Mouse (Mus musculus) layer of hippocampus, adult 8-10 months (tissue): Measurements from ENCODE around the gene Smc1b. TPM values are rescaled to one million over a fixed set of nuclear protein-coding genes. Genes with fewer than 3 reads are reported as not detected.
A peak's percentile ranks its signal among the peaks of the same experiment; 100 is the strongest.
"Not testable (repeated sequence)": the region's sequence is repeated elsewhere in the genome, so short reads cannot be mapped to it uniquely, and the experiment has no call there.

Experiments used
- DNase-seq, 2 experiments: peaks; one replicate each; pipeline ENCODE4 v3.0.0; 2022; ENCODE audit warnings: low spot score in 2 of 2
- total RNA-seq, 4 experiments: library from RNA; stranded (reverse); gene quantifications; 2 replicates each; pipeline ENCODE4 v1.2.4; 2022

Gene Smc1b
- total RNA-seq, 4 experiments from 2014 or later = 0.10 to 0.43 TPM; not detected in 2

GRCm38 (mm10) chr15:85135143-85135542, 3.4 kb upstream of the Smc1b start:
- DNase-seq = no peak

- no peak for DNase-seq
Observed at GRCm38 (mm10) chr15:85132193-85132520, 393 bp upstream of the Smc1b start.

GRCm38 (mm10) chr15:85085641-85086040, 46.1 kb downstream of the Smc1b start:
- DNase-seq = peak in 1 of 2 experiments; percentile 6

DNA sequence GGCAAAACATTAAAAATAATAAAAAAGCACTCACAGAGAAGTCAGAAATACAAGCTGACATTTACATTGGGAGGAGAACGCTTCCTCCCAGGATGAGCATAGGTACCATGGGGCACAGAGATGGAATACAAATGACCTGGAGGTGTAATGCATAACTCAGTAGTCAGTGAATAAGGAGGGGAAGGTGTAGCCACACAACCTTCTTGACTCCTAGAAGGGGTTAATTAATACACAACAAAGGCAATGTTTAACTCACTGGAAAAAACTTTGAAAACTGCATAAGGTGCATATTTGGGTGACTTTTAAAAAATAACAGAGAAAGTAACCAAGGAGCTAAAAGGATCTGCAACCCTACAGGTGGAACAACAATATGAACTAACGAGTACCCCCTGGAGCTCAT, 59.1 kb downstream of the Smc1b start:
- DNase-seq = no peak

DNA sequence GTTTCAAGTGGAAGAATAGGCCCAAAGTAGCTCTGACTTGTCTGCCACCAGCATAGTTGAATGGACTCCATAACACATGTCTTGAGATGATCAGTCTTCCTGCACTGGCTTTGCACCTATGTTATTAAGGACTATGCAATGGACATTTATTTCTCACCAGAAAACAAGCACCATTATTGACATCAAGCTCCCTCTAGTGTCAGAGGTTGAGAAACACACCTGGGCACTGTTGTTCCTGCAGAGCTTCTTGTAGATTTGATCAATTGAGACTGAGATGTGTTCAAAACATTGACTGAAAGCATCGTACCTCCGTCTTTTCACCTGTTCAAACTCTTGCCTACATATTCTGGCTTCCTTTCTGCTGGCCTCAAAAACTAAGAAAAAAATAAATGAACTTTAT, 61.2 kb downstream of the Smc1b start:
- DNase-seq = peak; percentile 12 to 50

DNA sequence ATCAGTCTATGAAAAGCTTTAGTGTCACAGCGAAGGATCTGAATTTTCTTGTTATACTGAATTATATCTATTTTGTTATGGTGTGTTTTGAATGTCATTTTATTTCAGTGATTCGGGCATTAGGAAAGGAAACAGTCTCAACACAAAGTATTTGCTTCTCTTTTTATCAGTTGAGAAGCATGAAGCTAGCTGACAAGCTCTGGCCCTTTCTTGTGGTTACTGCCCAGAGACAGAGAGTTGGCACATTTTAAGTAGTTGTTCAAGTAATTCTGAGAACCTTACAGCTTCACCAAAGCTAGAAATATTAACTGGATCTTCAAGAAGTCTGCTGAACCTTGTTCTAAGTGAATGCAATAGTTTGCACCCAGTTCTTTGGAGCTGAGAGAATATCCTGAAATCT, 68.3 kb downstream of the Smc1b start:
- no peak for DNase-seq

GRCm38 (mm10) chr15:85055186-85055585, 76.6 kb downstream of the Smc1b start:
- no peak for DNase-seq

GRCm38 (mm10) chr15:85054098-85054497, 77.7 kb downstream of the Smc1b start:
- no peak for DNase-seq

- no peak for DNase-seq
Observed at GRCm38 (mm10) chr15:85049758-85050157, 82.0 kb downstream of the Smc1b start.

DNA sequence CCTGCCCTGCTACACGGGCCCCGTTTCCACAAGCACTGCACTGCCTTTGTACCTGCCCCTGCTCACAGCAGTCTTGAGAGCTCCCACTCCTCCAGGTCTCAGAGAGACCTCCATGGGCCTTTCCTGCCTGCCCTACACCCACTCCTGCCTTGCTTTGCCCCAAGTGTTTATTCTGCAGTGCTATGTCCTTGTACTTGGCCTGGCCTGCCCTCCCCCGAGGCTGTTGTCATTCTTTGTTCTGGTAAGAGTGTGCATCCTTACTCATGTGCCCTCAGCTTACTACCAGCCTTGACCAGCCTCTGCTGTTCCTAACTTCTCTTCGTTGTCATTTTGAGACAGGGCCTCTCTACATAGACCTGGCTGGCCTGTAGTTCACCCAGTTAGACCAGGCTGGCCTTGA, 83.9 kb downstream of the Smc1b start:
- no peak for DNase-seq

DNA sequence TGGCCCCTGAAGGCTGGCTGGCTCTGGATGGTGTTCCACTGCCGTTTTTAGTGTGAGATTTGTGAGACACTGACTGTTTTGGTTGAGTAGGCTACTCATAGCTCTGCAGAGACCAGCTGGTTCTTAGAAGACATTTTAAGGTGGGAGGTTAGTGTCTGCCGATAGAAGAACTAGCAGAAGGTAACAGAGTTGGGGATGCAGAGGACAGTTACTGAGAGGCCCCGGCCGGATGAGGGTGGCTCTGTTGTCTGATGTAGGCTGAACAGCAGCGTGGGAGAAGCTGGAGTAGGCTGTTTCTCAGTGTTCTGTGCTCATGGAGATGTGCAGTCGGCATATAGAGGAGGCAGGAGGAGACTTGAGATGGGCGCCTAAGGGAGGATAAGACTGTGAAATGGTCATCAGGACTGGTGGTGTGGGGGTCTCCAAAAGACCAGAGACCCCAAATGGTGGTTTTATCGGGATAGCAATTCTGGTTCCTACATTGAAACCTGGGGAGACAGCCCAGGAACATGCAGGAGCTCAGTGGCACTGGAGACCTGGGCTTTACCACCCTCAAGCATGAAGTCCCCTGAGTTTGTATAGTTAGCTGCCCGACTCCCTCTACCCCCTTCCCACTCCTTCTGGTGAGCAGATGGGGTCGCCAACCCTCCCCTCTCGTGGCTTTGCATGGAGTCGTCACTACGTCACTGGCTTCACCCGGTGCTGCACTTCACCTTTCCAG, 85.4 kb downstream of the Smc1b start:
- no peak for DNase-seq

DNA sequence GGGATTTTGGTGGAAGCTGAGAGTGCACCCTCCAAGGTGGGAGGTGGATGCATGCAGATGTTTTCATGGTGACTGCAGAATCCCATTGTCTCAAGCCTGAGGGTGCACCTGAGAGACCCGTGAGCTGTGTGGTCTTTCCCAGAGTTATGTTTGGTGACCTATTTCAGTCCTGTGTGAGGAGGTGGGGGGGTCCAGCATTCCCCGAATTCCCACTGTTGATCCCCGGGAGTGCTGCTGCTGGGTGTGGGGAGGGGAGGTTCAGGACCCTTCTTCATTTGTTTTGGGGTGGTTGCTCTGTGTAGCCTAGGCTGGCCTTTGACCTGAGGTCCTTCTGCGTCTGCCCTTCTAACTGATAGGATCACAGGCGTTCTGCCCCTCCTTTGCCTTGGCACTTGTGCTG, 88.0 kb downstream of the Smc1b start:
- no peak for DNase-seq

DNA sequence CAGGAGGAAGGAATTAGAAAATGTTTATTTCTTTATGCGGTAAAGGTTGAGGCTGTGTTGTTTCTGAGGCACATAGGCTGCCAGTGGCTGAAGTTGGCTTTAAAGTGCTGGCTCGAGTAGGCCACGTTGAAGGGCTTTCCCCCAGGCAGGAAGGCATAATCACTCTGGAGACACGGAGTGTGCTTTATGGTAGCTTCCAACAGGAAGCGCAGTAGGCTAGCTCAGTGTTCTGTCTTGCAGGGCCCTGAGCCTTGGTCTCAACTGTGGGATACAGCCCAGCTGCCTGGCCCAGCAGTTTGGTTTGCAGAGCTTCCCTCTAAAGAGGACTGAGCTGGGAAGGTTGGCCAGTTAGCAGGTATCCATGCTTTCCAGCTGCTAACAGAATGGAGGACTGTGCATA, 88.6 kb downstream of the Smc1b start:
- no peak for DNase-seq

DNA sequence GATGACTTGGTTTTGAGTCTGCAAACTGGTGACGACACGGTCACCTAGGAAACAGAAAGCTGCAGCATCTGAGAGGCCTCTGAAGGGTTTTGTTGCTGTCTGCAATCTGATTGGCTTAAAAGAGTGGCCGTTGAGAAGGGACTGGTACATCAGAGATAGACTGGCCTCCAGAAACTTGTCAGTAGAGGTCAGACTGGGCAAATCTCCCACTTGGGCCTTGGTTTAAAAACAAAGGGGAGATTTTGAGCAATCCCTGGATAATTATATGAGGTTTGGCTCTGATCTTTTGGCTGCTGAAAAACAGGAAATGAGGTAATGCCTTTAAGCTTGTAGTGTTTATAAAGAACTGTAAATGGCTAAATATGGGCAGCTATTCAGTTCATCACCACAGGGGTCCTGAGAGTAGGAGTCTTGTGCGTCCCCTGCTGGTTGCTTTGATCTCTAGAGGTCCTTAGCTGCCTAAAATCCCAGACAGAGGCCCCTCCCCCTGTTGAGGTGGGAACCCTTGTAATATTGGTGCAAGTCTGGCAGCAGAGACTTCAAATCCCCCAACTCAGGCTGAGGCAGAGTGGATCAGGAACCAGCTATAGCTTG, 89.3 kb downstream of the Smc1b start:
- DNase-seq = peak; percentile 78 to 84

GRCm38 (mm10) chr15:85041546-85042225, 90.1 kb downstream of the Smc1b start:
- no peak for DNase-seq

DNA sequence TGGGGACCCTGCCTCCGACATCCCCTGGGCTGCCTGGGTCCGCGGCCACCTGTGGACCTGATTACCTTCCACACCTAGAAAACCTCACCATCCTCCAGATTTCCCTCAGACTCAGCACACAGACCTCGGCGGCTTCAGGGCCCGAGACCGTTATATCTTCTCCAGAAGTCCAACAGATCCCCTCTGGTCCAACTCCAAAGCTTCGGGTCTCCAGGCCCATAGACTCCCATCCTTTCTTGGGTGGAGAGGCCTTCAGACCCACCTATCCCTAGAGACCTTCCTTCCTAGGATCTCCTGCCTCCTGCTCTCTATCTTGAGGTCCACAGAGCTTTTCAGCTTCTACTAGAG, 94.4 kb downstream of the Smc1b start:
- no peak for DNase-seq

GRCm38 (mm10) chr15:85036566-85037342, 95.0 kb downstream of the Smc1b start:
- peak; percentile 95 to 97 for DNase-seq

- DNase-seq = not testable (repeated sequence)
Observed at GRCm38 (mm10) chr15:85033916-85034315, 97.8 kb downstream of the Smc1b start.

DNA sequence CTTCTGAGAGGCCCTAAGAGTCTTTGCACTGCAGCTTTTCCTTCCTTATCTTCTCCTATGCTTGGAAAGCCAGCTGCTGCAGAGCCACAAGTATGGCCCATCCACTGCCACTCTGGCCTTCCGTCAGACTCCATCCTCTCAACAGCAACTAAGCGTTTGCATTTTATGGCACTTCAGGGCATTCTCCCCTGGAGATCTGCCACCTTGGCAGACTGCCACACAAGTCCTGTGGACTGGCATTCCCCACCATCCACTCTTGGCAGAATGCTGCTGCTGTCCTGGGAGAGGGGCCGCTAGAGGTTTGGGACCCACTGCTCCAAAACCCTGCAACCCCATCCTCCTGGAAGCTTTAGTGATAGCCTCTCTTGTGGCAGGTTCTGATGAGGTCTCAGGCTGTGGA, 99.9 kb downstream of the Smc1b start:
- no peak for DNase-seq

- DNase-seq = not testable (repeated sequence)
Observed at GRCm38 (mm10) chr15:85030643-85031042, 101.1 kb downstream of the Smc1b start.

- DNase-seq = not testable (repeated sequence)
Observed at GRCm38 (mm10) chr15:85028648-85029047, 103.1 kb downstream of the Smc1b start, which contains the start of gene Fam118a. Fam118a (plus strand) TSS chr15:85028948.

DNA sequence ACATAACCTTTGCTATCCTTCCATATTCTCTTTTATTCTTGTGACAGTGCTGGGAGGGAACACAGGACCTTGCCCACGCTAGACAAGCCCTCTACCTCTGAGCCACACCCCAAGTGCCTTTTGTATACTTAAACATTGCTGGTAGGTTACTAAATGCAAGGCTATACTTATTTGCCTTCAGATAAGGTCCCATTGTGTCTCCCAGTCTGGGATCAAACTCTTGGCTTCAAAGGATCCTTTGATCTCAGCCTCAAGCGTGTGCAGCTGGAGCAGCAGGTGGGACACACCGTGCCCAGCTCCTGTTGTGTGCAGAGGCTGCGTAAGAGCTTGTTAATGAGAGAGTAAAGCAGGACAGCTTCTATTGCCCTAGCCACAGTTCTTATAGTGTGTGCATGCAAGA, 104.0 kb downstream of the Smc1b start:
- no peak for DNase-seq
